Mouse (Mus musculus): Measurements from ENCODE around the gene Gnpat.

The Gnpat gene

GRCm38 (mm10) chr8:124905482-124905881 lies 42.6 kb downstream of the Gnpat start:
- DNase-seq, result no peak

- no peak for DNase-seq
Observed at GRCm38 (mm10) chr8:124909936-124910335, 47.1 kb downstream of the Gnpat start.

- no peak for DNase-seq
Observed at GRCm38 (mm10) chr8:124910349-124910748, 47.5 kb downstream of the Gnpat start.

- peak; percentile 73 for DNase-seq
Observed at GRCm38 (mm10) chr8:124911938-124912872, 49.4 kb downstream of the Gnpat start.

- DNase-seq, result peak; percentile 66
Observed at GRCm38 (mm10) chr8:124914061-124914460, 51.2 kb downstream of the Gnpat start.

GRCm38 (mm10) chr8:124917741-124918484 lies 55.1 kb downstream of the Gnpat start:
- DNase-seq, result no peak

- no peak for DNase-seq
Observed at GRCm38 (mm10) chr8:124921369-124922279, 58.8 kb downstream of the Gnpat start.

GRCm38 (mm10) chr8:124922490-124923089 lies 59.8 kb downstream of the Gnpat start:
- DNase-seq, result no peak

GRCm38 (mm10) chr8:124923971-124924652 lies 61.3 kb downstream of the Gnpat start:
- peak; percentile 25 for DNase-seq

- DNase-seq, result no peak
Observed at GRCm38 (mm10) chr8:124925544-124926266, 62.9 kb downstream of the Gnpat start.

- DNase-seq, result peak; percentile 37
Observed at GRCm38 (mm10) chr8:124926351-124926771, 63.5 kb downstream of the Gnpat start.

GRCm38 (mm10) chr8:124929006-124929405 lies 66.2 kb downstream of the Gnpat start:
- DNase-seq, result no peak

GRCm38 (mm10) chr8:124930086-124930485 lies 67.3 kb downstream of the Gnpat start:
- peak; percentile 53 for DNase-seq

- DNase-seq, result no peak
Observed at GRCm38 (mm10) chr8:124930649-124931048, 67.8 kb downstream of the Gnpat start.

- no peak for DNase-seq
Observed at GRCm38 (mm10) chr8:124932435-124932834, 69.6 kb downstream of the Gnpat start.

GRCm38 (mm10) chr8:124935116-124935515 lies 72.3 kb downstream of the Gnpat start:
- no peak for DNase-seq

- DNase-seq, result no peak
Observed at GRCm38 (mm10) chr8:124936699-124937098, 73.9 kb downstream of the Gnpat start.

GRCm38 (mm10) chr8:124937293-124937692 lies 74.5 kb downstream of the Gnpat start:
- DNase-seq, result no peak
